Mouse (Mus musculus) lung, adult 2 months (tissue): Measurements from ENCODE around the gene Snx29.

Experiments
- CTCF ChIP-seq: fragments of 200-500 bp; IDR thresholded peaks from 2 replicates; pipeline ENCODE4 v1.5.1; 2011; ENCODE audit warnings: mild to moderate bottlenecking, low read length, control low read depth; ENCODE audit not compliant: insufficient read depth
- POLR2A ChIP-seq: fragments of 200-500 bp; IDR thresholded peaks from 2 replicates; pipeline ENCODE4 v1.6.1; 2011; ENCODE audit warnings: low read depth, mild to moderate bottlenecking, control low read depth, low read length, borderline replicate concordance; ENCODE audit errors: extremely low read depth

DNA sequence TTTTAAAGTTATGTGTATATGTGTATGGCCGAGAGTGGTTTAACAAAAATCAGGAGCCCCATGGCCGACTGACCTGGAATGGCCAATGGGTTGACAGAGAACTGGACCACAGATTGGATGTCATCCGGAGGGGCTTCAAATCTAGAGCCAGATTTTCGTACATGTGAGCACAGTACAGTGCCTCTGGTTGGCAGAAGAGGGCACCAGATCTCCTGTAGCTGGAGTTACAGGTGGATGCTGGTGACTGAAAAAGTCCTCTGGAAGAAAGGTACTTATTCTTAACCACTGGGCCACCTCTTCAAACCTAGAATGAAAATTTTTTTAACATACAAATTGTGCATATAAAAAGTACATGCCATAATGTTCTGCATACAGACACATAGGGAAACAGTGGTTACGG is 6.0 kb upstream of the Snx29 start:
- peak; percentile 23; the same call in 1 of the 2 replicates for TF ChIP-seq CTCF
- TF ChIP-seq POLR2A, result no peak
